Mouse (Mus musculus) inflammation-experienced regulatory T-cells, adult 6 months (primary cell): ENCODE results near the gene A2ml1. TPM values are rescaled to one million over a fixed set of nuclear protein-coding genes. Genes with fewer than 3 reads are reported as not detected.

ENCODE experiments used
- ATAC-seq: one replicate; pipeline ENCODE4 v1.8.0; 2017
- polyA plus RNA-seq, 3 experiments: library from polyadenylated mRNA; unstranded; fragments of 100-300 nt; shearing (Covaris generic); gene quantifications; one replicate each; pipeline ENCODE4 v1.2.1; 2017

The A2ml1 gene
- polyA plus RNA-seq, 3 experiments from 2014 or later = not detected

- ATAC-seq = no peak
Measured at GRCm38 (mm10) chr6:128549463-128550452, 31.6 kb downstream of the A2ml1 start.

DNA sequence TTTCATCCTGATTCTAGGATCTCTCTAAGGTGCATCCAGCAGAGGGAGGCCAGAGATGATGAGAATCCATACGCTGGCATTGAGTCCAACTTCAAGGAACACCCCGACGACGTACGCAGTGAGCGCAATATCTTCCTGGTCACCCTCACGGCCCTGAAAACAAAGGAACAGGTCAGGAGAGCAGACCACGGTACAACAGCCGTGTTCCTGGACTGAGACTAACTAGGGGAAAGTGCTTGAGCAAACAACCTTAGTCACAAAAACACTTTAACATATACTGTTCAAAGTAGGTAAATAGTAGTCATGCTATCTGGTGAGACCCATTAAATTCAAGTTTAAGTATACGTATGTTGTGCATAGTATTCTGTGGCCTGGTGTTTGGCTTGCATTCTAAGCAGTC is 32.9 kb downstream of the A2ml1 start:
- ATAC-seq = no peak

GRCm38 (mm10) chr6:128545402-128545801 is 36.0 kb downstream of the A2ml1 start:
- no peak for ATAC-seq

DNA sequence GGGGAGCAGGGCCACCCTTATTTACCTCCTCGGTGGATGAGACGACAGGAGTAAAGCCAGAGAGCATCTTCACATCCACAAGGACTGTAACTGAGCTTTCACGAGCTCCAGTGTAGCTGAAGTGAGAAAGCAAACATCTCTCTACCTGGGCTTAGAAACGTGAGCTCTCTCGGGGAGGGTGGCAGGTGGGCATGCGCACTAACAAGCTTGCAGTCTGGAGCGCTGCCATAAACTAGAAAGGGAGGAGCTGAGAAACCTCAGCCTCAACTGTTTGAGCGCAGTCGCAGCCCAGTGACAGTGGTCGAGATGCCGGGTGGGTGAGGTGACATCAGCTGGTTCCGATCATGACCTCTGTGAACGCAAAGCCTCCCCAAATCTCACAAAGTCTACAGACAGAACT is 38.2 kb downstream of the A2ml1 start:
- ATAC-seq = no peak

- no peak for ATAC-seq
Measured at GRCm38 (mm10) chr6:128535250-128535649, 46.2 kb downstream of the A2ml1 start.

- no peak for ATAC-seq
Measured at GRCm38 (mm10) chr6:128533296-128533695, 48.1 kb downstream of the A2ml1 start.

DNA sequence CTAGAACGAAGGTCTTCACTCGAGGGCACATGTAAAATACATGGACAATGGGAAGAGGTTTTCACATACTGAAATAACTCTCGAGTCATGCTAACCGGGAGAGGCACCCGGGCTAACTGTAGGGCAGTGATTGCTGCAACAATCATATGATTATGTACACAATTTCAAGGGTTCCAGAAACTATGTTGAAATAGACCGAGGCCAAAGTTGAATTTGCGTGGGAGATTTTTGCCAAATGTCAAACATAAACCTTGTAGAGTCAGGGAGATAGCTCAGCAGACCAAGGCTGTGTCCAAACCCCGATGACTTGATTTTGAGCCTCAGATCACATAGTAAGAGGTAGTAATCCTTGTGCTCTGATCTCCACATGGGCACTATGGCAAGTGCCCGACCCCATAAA is 48.7 kb downstream of the A2ml1 start:
- ATAC-seq = no peak

GRCm38 (mm10) chr6:128528491-128528890 is 52.9 kb downstream of the A2ml1 start:
- no peak for ATAC-seq

DNA sequence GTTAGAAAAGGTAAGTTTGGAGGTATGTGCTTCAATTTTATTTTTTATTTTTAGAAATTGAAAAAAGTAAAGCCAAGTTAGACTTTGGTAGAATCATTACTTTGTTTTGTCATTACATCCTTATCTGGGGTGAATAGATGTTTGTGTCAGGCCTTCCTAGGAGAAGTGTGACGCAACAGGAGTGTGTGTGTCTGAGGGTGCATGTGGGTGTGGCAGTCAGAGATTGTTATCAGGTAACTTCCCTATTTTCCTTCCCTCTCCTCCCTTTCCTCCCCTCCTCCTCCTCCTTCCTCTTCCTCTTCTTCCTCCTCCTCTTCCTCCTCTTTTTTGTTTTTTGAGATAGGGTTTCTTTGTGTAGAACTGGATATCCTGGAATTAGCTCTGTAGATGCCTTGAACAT is 54.3 kb downstream of the A2ml1 start:
- no peak for ATAC-seq

DNA sequence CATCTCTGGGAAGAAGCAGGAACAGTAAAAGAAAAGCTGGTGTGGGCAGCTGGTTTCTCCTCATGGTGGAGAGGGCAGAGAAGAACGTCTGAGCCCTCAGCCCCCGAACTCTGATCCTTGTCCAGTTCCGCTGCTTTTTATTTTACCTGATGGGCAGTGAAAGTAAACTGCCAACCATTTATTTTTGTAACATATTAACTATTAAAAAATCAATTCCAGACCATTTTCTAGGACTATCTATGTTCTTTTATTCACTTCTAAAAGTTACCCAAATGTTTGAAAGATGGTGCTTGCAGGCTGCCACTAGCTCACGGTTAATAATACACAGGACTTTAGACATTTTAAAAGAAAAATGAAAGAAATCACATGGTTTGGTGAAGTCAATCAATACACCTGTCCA is 54.8 kb downstream of the A2ml1 start, which contains the start of gene Pzp:
TSS of gene Pzp (minus strand) at position 120 of the 400 bp plus-strand sequence.
- no peak for ATAC-seq

DNA sequence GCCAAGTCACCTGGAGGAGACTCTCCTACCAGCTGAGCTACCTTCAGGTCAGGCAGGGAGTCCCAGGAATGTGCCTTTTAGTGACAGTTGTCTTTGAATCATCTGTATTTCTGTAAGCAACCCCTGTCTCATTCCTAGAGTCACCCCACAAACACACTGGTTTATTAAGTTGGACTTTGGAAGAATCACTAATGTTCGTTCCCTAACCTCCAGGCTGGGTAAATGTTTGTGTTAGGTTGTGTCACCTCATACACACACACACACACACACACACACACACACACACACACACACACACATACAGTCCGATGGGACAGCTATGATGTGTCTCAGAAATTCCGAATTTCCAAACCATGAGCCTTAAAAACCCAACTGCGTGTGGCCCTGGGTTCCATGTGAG is 55.6 kb downstream of the A2ml1 start:
- ATAC-seq = no peak

GRCm38 (mm10) chr6:128523360-128523759 is 58.0 kb downstream of the A2ml1 start:
- ATAC-seq = no peak

- no peak for ATAC-seq
Measured at GRCm38 (mm10) chr6:128519159-128519558, 62.2 kb downstream of the A2ml1 start.

DNA sequence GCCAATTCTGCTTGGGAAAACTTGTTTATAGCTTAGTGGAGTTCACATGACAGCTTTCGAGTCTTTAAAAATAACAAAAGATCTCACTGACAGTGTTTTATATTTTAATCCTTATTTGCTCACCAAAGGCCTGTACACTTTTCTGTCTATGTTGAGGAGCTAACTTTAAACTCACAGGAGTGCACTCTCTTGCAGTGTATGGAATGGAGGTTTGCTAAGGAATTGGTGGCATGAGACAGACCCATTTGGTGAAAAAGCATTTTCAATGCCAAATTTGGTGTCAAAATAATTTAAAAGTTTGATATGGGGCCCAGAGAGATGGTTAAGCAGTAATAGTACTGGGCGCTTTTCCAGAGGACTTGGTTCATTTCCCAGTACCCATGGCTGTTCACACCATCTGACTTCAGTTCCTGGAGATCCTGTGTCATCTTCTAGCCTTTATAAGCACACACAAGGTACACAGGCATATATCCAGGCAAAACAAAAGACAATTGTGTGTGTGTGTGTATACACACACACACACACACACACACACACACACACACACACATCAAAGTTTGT is 75.7 kb downstream of the A2ml1 start:
- no peak for ATAC-seq

DNA sequence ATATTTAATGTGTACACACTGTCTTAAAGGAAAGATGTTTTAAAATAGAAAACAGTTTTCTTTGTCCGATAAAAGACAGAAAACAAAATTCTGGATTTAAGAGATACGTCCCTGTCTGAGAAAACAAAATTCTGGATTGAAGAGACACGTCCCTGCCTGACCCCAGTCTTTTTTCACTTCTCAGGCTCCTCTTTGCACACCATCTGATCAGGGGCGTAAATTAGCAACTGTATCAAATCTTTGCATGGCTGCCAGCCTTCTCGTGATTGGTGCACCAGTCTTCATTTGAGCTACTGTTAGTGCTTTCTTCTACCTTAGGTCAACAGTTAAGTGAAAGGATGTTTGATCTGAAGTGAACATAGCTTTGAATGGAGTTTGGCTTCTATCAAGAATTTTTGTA is 76.7 kb downstream of the A2ml1 start:
- ATAC-seq = no peak

DNA sequence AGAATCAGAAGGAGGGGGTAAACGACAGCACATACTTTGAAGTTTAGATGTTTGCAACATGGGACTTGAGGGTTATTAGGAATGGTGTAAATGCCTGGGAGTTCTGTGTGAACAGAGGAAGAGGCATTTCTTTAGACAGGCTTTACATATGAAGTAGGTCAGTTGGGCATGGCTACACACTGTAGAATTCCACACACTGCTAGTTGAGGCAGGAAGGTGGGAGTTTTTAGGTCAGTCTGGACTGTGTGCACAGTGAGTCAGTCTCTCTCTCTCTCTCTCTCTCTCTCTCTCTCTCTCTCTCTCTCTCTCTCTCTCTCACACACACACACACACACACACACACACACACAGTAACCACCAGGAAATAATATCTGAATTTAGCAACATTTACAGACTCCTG is 86.1 kb downstream of the A2ml1 start:
- no peak for ATAC-seq

DNA sequence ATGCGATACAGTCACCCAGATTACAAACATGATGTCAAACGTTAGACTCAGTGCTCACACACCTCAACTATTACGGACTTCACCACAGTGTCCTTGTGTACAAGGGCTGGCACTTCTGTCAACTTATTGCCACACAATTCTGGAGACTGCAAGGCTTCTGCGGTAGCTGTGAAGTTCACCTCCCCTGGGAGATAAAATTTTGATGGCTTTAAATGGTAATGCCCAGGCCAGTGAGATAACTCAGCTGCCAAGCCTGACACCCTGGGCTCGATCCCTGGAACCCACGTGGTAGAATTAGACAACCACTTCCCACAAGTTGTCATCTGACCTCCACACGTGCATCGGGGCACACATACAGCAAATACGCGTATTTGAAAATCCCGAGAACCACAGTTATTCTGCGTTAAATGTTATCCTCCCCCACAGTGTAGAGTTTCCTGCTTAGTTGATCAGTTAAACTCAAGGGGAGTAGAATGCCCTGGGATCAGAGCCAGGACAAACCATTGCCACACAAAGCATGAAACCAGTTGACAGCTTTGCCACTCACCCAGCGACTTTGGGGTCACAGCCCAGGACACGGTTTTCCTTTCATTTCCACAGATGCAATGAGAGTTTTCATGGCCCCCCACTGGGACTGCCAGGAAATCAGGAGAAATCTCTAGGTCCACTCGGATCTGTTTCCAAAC is 86.6 kb downstream of the A2ml1 start:
- no peak for ATAC-seq

DNA sequence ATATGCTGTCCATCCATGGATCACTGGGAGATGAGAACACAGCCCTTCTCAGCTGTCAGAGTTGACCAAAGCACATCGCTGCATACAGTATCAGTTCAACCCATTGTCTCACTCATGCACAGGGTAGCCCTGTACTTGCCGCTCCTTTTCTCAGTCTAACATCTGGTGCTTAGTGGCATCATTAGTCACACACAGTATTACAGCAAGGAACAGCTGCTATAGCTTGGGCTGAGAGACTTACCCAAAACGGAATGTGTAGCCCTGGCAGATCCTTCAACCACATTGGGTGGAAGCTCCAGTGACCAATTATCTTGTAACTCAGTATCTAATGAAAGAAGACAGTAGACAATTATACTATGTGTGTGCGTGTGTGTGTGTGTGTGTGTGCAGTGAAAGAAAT is 89.5 kb downstream of the A2ml1 start:
- no peak for ATAC-seq

GRCm38 (mm10) chr6:128490141-128490540 is 91.3 kb downstream of the A2ml1 start:
- ATAC-seq = no peak
